Mouse (Mus musculus) c-Kit-positive CD71-negative TER-119-negative erythroid progenitor cells, embryonic 14.5 days (primary cell): ENCODE measurements at regions not wholly inside any gene's neighbourhood (a gene's known extent, or its start where the extent isn't known, plus 50 kb on each side); places are given as distances from the start of the nearest gene placed in this dataset.

Source experiments
- DNase-seq: peaks from one replicate; pipeline ENCODE4 v3.0.0-alpha.2; 2013; ENCODE audit warnings: low read depth

DNA sequence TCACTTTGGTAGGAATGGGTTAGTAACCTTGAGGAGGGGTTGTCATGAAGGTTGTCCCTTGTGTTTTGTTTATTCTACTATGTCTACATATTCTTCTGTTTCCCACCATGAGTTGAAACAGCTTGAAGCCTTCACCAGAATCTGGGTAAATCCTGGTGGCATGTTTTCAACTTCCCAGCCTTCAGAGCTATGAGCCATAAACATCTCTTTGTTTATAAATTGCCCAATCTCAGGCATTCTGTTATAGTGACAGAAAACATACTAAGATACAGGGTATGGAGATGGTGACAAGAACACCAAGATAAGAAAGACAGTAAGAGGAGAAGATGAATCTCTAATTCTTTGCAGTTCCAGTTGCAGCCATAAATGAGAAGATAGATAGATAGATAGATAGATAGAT is 396.5 kb downstream of the Tns1 start:
- no peak for DNase-seq

- no peak for DNase-seq
Measured at GRCm38 (mm10) chr1:73726658-73727057, 397.6 kb downstream of the Tns1 start.

- no peak for DNase-seq
Measured at GRCm38 (mm10) chr1:73725486-73725885, 398.8 kb downstream of the Tns1 start.

GRCm38 (mm10) chr1:73724551-73724950 is 399.7 kb downstream of the Tns1 start:
- no peak for DNase-seq

DNA sequence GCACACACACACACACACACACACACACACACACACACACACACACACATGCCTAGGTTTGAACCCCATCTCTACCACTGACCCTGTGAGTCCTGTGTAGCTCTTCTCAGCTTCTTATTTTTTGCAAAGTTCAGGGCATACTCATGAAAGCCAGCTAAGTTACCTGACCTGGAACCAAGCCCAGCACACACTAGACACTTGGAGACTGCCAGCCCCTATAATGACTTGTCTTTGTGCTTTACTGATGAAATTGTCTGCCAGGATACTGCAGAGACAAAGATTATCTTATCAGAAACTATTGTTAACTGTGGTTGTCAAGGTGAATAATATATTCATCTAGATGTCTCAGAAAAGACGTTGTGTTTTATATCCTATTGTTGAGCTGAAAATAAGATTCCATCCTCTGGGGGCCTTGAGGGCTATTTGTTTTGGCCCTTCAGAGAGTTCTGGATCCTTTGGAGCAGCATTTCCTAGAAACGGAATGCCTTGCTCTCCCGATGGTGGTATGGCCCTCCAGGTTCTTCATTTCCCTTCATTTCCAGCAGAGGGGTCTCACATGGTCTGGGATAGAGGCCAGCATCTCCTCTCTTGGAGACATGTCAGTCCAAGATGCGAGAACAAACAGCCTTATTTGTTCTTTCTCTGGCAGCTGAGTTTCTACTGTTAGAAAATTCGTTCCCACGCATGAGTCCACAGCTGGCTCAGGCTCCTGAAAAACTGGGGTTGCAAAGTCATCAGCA is 402.6 kb downstream of the Tns1 start:
- no peak for DNase-seq

GRCm38 (mm10) chr1:73718421-73718820 is 405.8 kb downstream of the Tns1 start:
- DNase-seq: no peak

GRCm38 (mm10) chr1:73717401-73717800 is 406.8 kb downstream of the Tns1 start:
- no peak for DNase-seq

GRCm38 (mm10) chr1:73716901-73717300 is 407.3 kb downstream of the Tns1 start:
- DNase-seq: no peak

- DNase-seq: no peak
Measured at GRCm38 (mm10) chr1:73715571-73715970, 408.7 kb downstream of the Tns1 start.

GRCm38 (mm10) chr1:73702428-73702842 is 421.8 kb downstream of the Tns1 start:
- no peak for DNase-seq

- no peak for DNase-seq
Measured at GRCm38 (mm10) chr1:73693537-73693936, 430.7 kb downstream of the Tns1 start.

GRCm38 (mm10) chr1:73685734-73686133 is 438.5 kb downstream of the Tns1 start:
- no peak for DNase-seq

DNA sequence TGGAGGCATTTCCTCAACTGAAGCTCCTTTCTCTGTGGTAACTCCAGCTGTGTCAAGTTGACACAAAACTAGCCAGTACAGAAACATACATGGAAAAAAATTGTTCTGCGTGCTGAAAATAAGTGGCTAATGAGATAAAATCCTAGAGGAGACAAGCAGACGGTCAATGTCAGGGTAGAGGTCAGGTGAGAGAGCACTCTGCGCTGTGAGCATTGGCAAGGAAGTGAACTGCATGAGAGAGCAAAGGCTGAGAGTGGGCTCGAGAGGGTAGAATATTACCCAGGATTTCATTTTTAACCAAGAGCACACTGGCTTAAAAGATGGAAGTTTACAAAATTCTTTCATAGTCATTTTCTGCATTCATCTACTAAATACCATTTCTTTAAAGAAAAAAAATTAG is 439.2 kb downstream of the Tns1 start:
- DNase-seq: no peak

- no peak for DNase-seq
Measured at GRCm38 (mm10) chr1:73684166-73684565, 440.1 kb downstream of the Tns1 start.

- DNase-seq: no peak
Measured at GRCm38 (mm10) chr1:73683132-73683888, 440.9 kb downstream of the Tns1 start.

DNA sequence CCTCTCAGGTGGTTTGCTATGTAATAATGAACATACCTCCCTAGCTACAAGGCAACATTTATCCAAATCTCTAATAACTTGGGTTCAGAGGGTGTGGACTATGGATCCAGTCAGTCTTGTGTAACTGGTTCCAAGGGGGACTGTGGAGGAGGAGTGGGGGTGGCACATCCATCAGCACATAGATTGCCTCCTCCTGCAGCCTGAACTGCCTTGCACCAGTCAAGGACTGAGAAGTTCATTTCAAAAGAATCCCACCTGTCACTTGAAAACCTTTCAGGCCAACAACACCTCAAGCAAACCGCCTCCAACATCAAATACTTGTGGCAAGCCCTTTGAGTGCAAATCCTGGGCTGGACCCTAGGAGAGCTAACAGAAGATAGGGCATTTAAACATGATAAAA is 442.6 kb downstream of the Tns1 start:
- no peak for DNase-seq

GRCm38 (mm10) chr1:73680829-73681228 is 443.4 kb downstream of the Tns1 start:
- no peak for DNase-seq

DNA sequence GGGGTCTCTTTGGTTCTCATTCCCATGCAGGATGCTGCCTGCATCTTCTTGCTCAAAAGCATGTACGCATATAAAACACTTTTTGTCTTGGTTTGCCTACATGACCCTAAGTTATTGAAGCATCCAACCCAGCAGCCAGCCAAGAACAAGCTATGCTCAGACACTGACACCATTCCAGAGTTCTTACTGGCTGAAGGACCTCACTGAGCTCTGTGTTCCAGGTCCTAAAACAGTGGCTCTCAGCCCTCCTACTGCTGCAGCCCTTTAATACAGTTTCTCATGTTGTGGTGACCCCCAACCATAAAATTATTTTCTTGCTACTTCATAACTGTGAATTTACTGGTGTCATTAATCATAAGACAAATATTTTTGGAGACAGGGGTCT is 450.4 kb downstream of the Tns1 start:
- DNase-seq: no peak

DNA sequence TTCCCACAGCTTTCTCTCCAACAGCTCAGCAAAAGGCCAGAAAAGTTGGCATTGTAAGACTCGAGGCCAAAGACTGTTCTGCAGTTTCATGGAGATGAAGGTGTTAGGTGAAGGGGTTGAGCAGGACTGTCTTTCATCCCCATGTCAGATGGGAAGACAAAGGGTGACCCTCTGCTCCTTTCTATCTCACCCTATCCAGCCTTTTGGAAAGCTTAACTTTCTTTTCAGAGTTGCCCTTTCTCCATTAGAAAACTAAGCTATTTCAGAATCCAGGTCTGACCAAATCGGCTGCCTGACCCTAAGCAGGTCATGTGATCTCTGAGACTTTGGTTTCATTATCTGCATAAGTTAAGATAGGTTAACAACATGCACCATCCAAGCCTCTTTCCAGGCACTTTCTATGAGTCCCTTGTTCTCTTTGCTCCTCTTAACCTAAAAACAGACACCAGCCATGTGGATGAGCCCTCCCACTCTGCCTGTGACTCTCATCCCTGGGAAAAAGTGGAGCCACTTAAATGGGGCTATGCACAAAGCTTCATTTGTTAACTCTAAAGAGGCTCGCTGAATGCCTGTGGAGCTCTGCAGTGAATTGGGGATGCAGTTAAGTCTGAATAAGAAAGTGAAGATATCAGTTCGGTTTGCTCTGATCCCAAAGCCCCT is 450.9 kb downstream of the Tns1 start:
- no peak for DNase-seq

DNA sequence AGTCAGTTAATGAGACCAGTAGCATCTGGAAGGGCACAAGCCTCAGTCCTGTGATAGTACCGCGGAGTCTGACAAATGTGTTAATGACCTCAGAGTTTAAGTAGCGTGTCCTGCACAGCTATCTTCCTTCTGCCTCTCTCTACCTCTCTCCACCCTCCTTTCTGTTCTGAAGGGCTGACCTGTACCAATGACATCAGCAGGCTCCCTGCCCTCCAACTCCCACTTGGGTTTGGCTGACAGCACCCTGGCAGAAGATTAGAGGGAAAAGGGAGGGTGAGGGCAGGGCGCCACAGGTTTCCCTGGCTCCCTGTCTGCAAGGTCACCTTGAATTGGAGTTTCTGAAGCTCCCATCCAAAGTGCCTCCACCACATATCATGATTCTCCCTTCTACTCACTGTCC is 452.0 kb downstream of the Tns1 start:
- DNase-seq: no peak

- DNase-seq: no peak
Measured at GRCm38 (mm10) chr1:73668691-73669090, 455.6 kb downstream of the Tns1 start.

- no peak for DNase-seq
Measured at GRCm38 (mm10) chr1:73663546-73663945, 460.7 kb downstream of the Tns1 start.

GRCm38 (mm10) chr1:73645011-73645410 is 479.2 kb downstream of the Tns1 start:
- no peak for DNase-seq
